Mouse (Mus musculus) liver, adult (tissue): ENCODE measurements around the gene Tnfrsf8.

Source experiments
- GATA4 ChIP-seq: IDR thresholded peaks from 2 replicates; pipeline ENCODE4 v1.6.1; 2014; ENCODE audit warnings: mild to moderate bottlenecking, low read length; ENCODE audit not compliant: insufficient replicate concordance

Gene Tnfrsf8

GRCm38 (mm10) chr4:145257751-145258434 lies 57.1 kb downstream of the Tnfrsf8 start:
- TF ChIP-seq GATA4, result no peak

- TF ChIP-seq GATA4, result no peak
Measured at GRCm38 (mm10) chr4:145256144-145256543, 58.8 kb downstream of the Tnfrsf8 start.

- no peak for TF ChIP-seq GATA4
Measured at GRCm38 (mm10) chr4:145254418-145254817, 60.5 kb downstream of the Tnfrsf8 start.

- no peak for TF ChIP-seq GATA4
Measured at GRCm38 (mm10) chr4:145252611-145253010, 62.4 kb downstream of the Tnfrsf8 start.

GRCm38 (mm10) chr4:145251546-145251945 lies 63.4 kb downstream of the Tnfrsf8 start:
- TF ChIP-seq GATA4, result no peak

- no peak for TF ChIP-seq GATA4
Measured at GRCm38 (mm10) chr4:145250002-145250401, 65.0 kb downstream of the Tnfrsf8 start.

GRCm38 (mm10) chr4:145247556-145247955 lies 67.4 kb downstream of the Tnfrsf8 start:
- TF ChIP-seq GATA4, result no peak

- TF ChIP-seq GATA4, result no peak
Measured at GRCm38 (mm10) chr4:145246173-145247011, 68.6 kb downstream of the Tnfrsf8 start, which contains the start of gene Tnfrsf1b. Gene Tnfrsf1b (minus strand): TSS chr4:145246870.

GRCm38 (mm10) chr4:145245581-145245980 lies 69.4 kb downstream of the Tnfrsf8 start:
- no peak for TF ChIP-seq GATA4

GRCm38 (mm10) chr4:145244676-145245075 lies 70.3 kb downstream of the Tnfrsf8 start:
- TF ChIP-seq GATA4, result no peak

GRCm38 (mm10) chr4:145242719-145243350 lies 72.1 kb downstream of the Tnfrsf8 start:
- no peak for TF ChIP-seq GATA4

GRCm38 (mm10) chr4:145240723-145241231 lies 74.2 kb downstream of the Tnfrsf8 start:
- TF ChIP-seq GATA4, result no peak

GRCm38 (mm10) chr4:145239049-145239830 lies 75.7 kb downstream of the Tnfrsf8 start:
- no peak for TF ChIP-seq GATA4

- no peak for TF ChIP-seq GATA4
Measured at GRCm38 (mm10) chr4:145236027-145236426, 78.9 kb downstream of the Tnfrsf8 start.
